Mouse (Mus musculus) cerebellum, adult 9-10 months (tissue): ENCODE measurements around the gene Emilin2.
"Not testable (repeated sequence)": the region's sequence is repeated elsewhere in the genome, so short reads cannot be mapped to it uniquely, and the experiment has no call there.

Source experiments
- DNase-seq: peaks from one replicate; pipeline ENCODE4 v3.0.0; 2022

The Emilin2 gene

DNA sequence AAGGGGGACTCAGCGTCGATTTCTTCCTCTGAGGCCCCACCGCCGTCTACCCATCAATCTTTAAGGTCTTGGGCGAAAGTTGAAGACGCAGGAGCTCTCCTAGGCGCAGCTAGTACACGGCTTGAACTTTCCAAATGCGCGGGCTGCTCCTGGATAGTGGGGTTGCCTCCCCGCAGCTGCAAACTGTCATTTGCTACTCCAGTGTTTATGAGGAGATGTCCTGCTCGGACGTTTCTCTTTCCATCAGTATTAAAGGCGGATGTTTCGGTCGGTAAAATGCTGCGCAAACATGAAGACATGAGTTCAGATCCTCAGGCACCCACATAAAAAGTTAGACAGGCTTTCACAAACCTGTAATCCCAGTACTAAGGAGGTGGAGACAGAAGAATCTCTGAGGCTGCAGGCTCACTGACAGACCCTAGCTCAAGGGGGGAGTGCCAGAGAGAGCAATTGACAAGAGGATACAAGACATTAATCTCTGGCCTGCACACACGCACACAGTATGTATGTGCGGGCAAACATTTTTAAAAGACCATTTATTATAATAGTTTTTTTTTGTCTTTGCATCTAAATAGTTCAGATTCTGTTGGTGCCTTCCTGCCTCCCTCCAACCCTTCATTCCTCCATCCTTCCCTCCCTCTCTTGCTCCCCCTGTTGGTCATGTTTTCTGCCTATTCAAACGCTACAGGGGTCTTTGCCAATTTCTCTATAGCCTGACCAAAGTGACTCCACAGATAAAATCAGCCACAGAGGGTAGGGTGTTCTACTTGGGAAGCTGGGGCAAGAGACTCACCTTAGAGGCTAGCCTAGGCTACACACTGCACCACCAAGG lies at the start of gene Emilin2:
TSS of gene Emilin2 (minus strand) at position 639 of the 832 bp plus-strand sequence.
- no peak for DNase-seq

DNA sequence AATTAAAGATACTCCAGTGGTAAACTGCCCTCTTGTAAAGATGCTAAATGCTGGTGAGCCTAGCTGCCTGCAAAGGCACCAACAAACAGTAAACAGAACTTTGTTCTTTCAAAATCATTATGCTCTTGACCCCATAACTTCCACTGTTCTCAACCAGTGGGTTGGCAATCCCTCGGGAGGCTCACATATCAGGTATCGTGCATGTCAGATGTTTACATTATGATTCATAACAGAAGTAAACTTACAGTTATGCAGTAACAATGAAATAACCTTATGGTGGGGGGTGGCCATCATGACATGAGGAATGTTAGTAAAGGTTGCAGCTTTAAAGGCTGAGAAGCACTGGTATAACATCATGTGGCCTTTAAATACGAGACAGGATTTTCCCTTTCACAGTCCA lies 43.7 kb upstream of the Emilin2 start:
- no peak for DNase-seq

- DNase-seq: no peak
These were observed 42.4 kb upstream of the Emilin2 start for GRCm38 (mm10) chr17:71354205-71354604.

DNA sequence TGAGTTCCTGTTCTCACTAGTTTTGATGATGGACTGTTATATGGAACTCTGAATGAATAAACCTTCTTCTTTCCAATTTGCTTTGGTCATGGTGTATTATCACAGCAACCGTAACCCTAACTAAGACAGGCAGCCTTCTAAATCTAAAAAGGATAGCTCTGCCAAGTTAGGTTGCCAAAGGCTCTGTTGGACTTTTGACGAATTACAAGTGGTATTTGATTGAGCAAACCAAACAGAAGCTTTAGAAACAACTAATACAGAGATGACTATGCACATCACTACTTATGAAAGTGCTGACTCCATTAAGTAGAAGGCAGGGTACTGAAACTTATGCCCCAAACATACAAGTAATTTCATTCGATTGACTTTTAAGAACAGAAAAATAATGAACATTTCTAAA lies 36.4 kb upstream of the Emilin2 start:
- no peak for DNase-seq

GRCm38 (mm10) chr17:71342006-71342405 lies 30.2 kb upstream of the Emilin2 start:
- DNase-seq: no peak

GRCm38 (mm10) chr17:71338627-71339026 lies 26.8 kb upstream of the Emilin2 start:
- DNase-seq: no peak

DNA sequence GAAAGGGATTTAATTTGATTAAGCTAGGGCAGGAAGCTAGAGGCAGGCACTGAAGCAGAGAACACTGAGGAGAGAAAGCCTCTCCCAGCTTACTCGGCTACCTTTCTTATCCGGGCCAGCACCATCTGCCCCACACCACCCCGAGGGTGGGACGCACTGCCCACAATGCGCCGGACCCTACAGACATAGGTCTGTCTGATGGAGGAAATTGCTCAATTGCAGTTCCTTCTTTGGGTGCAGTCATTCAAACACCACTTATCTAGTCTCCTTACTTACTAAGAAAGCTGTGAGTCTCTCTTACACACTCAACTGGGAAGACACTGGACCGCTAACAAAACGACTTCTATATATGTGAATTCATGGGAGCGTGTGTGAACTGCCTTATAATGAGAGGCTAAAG lies 25.8 kb upstream of the Emilin2 start:
- no peak for DNase-seq

- no peak for DNase-seq
These were observed 24.6 kb upstream of the Emilin2 start for GRCm38 (mm10) chr17:71336421-71336820.

DNA sequence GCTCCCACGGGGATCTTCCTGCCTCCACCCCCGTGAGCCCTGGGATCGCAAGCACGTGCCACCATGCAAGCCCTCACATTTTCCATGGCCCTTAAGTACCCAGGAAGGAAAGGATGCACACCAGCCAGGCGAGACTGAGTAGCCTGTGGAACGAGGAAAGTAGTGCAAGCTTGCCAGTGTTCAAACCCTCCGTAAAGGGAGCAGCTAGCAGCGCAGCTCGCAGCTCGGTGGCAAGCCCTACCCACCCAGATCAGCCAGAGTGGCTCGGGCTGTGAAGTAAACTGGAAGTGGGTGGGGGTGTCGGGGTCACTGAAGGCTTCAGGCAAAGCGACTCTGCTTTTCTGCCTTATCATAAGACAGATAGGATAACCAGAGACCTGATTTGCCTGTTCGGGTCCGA lies 20.5 kb upstream of the Emilin2 start:
- DNase-seq: no peak

DNA sequence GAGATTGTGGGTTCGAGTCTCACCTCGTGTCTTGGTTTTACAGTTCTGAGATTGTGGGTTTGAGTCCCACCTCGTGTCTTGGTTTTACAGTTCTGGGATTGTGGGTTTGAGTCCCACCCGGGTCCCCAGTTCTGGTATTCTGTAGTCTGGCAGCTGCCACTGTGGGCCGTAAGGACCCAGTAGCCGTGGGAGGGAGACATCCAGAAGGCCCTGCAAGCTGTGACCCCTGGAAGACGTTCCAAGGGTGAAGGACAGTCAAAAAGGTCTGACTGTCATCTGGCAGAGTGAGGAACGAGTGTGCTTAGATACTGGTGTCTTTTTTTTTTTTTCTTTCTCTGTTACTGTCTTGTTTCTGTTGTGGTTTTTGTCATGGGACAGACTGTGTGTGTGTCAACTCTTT lies 9.0 kb upstream of the Emilin2 start:
- not testable (repeated sequence) for DNase-seq

DNA sequence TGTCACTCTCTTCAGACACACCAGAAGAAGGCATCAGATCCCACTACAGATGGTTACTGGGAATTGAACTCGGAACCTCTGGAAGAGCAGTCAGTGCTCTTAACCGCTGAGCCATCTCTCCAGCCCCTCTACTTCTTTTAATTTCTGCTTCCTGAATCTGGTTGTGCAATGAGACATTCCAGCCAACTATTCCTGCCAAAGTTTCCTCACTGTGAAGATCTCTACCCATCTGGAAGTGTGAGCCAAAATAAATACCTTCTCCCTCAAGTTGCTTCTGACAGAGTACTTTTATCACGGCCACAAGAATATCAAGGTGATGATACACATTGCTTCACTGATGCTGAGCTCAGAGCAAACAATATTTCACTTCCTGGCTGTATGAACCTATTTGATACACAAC lies 7.6 kb upstream of the Emilin2 start:
- DNase-seq: no peak

DNA sequence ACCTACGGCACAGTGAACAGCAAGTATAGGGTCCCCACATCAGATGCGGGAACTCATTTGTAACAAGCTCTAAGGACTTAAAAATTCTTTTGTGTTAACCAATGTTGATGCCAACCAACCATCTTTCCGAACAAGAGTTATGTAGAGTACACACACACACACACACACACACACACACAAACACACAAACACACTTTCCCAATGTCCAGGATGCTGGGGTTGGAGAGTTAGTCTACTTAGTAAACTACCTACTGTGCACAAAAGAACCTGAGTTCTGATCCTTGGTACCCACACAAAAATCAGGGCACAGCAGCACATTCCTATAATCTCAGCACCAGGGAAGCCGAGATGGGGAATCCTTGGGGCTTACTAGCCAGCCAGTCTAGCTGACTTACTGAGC lies 5.8 kb upstream of the Emilin2 start:
- DNase-seq: no peak

GRCm38 (mm10) chr17:71314315-71314714 lies 2.5 kb upstream of the Emilin2 start:
- no peak for DNase-seq

- no peak for DNase-seq
These were observed 1.1 kb downstream of the Emilin2 start for GRCm38 (mm10) chr17:71310486-71311339.

- DNase-seq: no peak
These were observed 1.9 kb downstream of the Emilin2 start for GRCm38 (mm10) chr17:71309711-71310485.

DNA sequence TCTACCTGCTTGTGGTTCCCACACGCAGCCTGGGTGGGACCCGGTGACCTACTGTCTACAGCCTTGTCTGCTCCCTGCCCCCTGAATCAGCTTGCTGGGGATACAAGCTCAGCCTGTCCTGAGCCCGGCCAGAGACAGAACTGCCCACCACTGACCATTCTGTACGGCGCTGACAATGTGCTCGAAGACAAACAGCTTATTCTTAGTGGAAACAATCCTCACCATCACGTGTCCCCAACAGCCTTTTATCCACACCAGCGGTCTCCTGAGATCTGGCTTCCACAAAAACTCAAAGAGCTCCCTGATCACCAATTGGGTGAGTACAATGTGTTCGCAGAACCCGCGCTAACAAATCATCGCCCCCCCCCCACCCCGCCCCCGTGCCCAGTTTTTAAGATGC lies 2.6 kb downstream of the Emilin2 start:
- no peak for DNase-seq

- DNase-seq: no peak
These were observed 3.5 kb downstream of the Emilin2 start for GRCm38 (mm10) chr17:71308296-71308695.

- DNase-seq: no peak
These were observed 4.5 kb downstream of the Emilin2 start for GRCm38 (mm10) chr17:71307251-71307790.

GRCm38 (mm10) chr17:71306716-71307115 lies 5.1 kb downstream of the Emilin2 start:
- DNase-seq: no peak

- no peak for DNase-seq
These were observed 5.7 kb downstream of the Emilin2 start for GRCm38 (mm10) chr17:71306091-71306490.

- no peak for DNase-seq
These were observed 8.3 kb downstream of the Emilin2 start for GRCm38 (mm10) chr17:71303444-71303843.

DNA sequence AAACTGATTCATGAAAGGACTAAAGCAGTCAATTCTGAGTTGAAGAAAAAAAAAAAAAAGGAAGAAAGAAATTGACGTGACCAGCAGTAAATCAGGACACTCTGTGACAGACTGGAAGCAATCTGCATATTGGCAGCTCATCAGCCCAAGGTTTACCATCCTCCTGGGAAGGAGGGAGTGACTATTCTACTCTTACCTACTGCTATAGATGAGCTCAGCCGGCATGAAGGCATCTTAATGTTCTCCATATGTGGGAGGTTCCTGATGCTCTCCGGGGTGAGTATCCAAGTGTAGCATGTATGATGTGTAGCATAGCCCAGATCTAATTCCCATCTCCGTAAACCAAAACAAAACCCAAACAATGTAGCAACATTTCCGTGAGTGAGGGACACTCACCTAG lies 10.4 kb downstream of the Emilin2 start:
- DNase-seq: no peak

DNA sequence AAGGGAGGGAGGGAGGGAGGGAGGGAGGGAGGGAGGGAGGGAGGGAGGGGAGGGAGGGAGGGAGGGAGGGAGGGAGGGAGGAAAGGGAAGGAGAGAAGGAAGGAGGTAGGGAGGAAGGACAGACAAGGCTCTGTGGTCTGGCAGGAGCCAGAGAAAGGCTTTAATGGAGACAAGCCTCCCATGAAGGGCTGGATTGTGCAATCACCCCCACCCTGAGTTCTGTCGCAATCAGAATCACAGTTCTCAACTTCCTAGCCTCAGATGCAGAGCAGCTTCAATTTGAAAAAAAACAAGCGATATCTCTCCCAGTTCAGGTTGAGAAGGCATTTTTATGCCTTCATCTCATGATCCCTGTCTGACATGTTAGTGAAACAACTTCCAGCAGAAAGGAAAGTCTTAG lies 11.4 kb downstream of the Emilin2 start:
- DNase-seq: no peak
